Mouse (Mus musculus) thymus, postnatal 0 days (tissue): Measurements from ENCODE around the gene Emx1. TPM values are rescaled to one million over a fixed set of nuclear protein-coding genes. Genes with fewer than 3 reads are reported as not detected.

Experiments used
- DNase-seq: peaks from one replicate; pipeline ENCODE4 v3.0.0-alpha.2; 2015; ENCODE audit warnings: low spot score
- polyA plus RNA-seq: library from polyadenylated mRNA; unstranded; fragments of >200 nt; fragmentation: Nextera tagmentation; extraction: Ambion mirVana; gene quantifications from 2 replicates; pipeline ENCODE4 v1.2.1, GENCODE M21; 2015

The Emx1 gene
- polyA plus RNA-seq, 1 experiment from 2014 or later, result not detected

DNA sequence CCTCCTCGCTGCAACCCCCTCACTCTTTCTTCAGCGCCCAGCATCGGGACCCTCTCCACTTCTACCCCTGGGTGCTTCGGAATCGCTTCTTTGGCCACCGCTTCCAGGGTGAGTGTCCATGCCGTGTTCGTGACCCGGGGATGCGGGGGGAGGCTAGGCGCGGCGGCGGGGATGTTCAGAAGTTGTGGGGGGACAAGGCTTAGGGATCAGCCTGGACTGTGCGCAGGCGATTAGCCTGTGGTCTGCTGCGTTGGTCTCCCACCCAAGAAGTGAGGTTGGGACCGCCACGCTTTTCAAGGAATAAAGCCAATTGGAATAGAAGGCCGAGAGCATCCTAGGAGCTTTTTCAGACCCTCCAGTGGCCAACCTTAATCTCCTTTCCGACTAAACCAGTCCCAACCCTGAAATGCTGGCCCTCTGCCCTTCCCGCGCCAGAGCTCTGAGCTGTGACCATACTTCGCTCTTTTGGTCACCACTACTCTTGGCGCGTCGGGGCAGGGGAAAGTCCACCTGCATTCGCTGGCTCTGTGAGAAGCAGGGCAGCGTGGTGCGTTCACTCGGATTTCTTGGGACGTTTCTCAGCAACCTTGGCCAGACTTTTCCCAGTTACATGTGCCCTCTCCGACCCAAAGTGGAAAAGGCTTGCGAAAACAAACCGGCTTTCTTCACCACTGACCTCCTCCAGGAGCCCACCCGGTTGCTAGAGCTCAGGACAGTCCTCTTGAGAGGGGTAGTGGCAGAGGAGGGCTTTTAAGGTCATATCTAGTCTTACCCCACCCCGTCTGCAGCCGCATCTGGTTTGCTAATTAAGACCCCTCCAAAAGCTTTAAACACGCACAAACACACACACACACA lies 1.2 kb downstream of the Emx1 start:
- no peak for DNase-seq

DNA sequence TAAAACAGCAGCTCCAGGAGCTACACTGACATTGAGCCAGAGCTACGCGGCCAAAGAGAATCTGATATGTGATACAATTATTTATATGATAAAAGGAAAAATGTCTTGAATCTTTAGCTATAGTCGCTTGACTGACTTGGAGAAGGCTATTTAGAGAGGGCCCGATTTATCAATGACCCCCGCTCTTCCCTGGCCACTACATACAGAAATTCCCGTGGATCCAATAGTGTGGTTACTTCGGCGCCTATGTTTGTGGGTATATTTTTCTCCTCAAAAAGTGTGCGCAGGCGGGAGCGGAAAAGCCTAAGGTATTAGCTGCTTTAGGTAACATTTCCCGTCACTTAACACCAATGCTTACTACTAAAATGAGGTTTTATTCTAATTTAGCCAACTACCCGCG lies 2.1 kb downstream of the Emx1 start:
- DNase-seq, result no peak

DNA sequence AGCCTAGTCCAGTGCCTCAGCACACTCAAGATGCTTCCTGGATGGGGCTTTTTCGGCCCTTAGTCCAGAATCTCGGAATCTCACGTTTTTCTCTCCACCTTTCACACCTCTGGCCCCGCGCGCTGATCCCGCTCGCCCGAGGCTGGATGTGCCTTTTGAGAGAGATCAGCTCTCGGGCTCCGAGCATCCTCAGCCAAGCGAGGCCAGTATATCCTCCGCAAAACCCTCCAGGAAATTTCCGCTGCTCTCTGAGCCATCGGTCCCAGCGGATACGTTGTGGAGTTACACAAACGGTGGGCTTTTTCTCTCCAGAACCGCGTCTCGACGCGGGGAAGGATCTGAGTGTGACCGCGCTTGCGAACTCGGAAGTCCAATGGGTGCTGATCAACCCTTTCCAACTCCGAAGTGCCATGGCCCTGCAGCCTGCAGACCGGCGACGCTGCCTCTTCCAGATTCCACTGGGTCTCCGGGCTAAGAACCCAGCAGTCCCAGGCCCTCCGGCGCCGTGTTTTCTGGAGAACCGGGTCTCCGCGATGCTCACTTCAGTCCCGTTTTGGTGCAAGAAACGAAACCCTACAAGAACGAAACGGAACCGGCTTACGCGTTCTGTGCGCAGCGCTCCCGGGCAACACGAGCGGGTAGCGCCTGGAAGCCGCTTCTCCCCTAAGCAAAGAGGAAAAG lies 2.8 kb downstream of the Emx1 start:
- no peak for DNase-seq

DNA sequence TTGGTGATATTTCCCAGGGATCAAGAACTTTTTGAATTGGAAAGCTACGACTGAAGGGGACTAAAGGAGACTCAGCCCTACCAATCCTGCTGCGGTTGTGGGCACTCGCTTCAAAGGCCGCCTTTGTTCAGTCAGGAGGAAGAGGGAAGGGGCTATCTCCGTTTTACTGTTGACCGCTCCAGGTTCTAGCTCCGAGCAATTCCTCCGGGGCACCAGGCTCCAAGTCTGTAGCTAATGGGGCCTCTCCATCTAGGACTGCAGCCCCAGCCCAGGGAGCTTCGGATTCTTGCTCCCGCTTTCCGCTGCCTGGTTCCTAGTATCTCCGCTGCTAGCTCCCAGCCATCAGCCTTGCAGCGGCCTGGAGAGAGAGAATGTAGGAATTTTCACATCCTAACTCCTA lies 3.4 kb downstream of the Emx1 start:
- no peak for DNase-seq

DNA sequence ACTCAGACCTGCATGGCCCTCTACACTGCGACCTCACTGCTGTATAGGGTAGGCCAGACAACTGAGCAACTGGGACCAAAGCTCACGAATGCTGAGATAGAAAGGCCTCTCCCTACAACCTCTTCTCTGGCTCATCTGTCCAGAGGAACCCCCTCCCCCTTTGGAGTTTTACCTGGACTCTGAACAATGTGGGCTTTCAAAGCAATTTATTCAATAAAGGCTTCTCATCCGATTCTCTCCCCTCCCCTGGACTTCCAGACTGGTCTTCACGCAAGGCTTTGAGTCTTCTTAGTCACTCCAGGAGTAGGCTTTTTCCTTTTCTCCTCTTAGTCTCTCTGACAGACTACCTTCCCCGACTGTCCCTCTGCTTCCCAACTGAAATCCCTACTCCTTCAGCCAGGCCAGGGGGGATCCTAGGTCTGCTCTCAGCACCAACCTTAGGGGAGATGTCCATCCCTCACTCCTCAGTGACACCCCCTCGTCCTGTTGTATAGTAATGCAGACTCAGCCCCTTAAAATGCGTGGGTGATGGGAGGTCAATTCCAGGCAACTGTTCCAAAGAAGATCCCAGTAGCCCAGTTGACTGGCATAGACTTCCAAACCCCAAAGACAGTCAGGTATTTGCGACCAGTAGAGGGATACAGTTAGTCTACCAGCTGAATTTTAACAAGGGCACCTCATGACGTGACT lies 4.7 kb downstream of the Emx1 start:
- DNase-seq, result no peak

DNA sequence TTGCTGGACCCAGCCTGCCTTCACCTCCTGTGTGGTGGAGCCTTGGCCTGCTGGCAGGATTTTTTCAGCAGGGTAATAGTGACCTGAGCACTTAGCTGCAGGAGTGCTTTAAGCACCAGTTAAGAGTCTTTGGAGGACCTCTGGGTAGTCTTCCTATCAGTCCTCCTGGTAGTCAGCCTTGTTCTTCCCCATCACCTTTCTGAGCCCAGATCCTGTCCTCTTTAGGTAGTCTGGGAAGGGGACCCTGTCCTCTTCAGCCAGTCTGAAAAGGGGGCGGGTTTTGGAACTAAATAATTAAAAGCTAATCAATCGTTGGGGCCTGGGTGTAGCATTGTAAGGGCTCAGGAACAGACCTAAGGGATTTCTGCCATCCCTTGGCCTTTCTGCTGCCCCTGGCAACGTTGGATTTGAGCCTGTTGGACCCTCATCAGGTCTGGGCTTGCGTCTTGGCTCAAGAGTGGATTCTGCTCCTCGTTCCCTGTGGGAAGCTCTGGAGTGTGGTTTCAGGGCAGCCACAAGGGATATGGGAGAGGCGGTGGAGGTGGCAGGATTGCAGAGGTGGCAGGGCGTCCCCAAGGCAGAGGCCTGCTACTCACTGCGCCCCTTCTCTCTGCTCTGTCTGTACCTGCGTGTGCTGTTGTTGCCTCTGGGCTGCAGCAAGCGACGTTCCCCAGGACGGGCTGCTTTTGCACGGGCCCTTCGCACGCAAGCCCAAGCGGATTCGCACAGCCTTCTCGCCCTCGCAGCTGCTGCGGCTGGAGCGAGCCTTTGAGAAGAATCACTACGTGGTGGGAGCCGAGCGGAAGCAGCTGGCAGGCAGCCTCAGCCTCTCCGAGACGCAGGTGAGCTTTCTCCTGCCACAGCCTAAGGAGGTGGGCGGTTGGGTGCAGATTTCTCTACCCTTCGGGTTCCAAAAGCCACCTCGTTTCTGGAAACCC lies 6.4 kb downstream of the Emx1 start:
- DNase-seq, result peak; percentile 73

DNA sequence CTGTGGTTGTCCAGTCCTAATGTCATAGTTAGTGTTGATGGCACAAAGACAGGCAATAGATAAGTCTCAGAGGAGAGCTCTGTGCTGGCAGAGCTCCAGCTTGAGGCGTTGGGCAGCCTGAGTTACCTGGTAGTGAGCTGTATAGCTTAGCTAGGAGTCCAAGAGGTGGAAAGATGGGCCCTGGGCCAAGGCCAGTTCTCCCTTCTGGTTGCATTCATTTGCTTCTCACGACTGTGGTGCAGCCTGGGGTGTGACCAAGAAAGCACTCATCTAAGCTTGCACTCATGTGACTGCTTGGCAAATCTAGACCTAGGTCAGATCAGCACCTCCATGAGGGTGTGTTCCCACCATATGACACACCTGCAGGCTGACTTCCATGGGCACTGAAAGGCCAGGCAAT lies 10.7 kb downstream of the Emx1 start:
- no peak for DNase-seq

DNA sequence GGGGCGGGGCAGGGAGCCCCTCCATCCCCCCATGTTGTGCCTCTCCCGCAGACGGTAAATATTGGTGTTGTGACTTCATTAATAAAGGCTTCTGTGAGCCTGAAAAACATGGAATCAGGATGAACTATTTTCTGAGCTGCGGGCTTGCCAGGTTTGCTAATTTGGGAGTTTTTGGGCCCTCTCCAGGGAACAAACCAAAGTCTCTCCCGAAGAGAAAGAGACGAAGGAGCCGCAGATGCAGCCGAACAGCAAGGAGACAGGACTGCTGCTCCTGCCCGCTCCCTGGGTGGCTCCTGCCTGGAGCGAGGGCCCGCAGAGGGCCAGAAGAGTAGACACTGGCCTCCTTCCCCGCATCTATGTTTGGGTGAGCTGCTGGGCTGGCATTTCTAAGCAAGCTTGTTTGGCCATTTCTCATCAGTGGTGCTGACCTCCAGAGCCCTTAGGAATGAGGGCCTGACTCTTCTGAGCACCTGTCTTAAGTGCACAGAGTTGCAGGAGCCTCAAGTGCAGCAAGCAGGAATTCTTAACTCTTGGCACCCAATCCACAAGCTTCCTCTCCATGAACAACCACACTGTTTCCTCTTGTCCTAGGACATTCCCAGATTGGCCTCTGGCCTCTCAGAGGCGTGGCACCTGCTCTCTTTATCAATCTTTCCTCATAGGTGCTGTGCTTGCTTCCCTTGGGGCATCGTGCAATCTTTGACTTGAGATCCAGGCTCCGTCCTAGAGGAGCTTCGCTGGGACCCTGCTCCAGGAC lies 19.1 kb downstream of the Emx1 start:
- no peak for DNase-seq

DNA sequence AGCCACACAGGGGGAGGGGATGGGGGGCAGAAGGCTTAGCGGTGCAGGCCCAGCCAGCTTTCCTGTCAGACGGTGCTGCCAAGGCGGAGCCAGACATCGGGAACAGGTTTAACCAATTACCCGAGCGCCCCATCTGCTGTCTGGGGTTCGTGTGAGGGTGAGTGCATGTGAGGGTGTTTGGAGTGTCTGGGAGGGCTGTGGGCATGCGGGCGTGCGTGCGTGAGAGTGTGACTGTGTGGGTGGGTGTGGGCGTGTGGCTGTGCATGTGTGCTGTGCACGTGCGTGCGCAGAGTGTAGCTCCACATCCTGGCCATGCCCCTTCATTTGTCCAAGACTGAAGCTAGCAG lies 19.7 kb downstream of the Emx1 start:
- no peak for DNase-seq

DNA sequence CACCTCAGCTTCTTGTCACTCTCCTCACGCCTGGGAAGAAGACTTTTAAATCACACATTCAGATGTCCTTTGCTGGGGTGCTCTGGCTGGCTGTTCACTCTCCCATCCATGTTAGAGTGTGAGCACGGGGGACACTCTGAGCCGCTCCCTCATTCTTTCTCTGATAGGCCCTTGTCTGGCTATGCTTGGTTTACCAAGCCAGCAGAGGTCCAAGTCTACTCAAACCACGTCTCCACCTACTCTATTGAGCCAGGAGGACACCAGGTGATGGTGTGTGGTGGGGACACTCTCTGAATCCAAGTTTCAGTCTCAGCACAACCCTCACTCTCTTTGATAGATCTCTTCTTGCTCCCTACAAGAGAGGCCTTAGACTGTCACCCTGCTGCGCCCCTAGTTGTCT lies 20.1 kb downstream of the Emx1 start:
- no peak for DNase-seq

DNA sequence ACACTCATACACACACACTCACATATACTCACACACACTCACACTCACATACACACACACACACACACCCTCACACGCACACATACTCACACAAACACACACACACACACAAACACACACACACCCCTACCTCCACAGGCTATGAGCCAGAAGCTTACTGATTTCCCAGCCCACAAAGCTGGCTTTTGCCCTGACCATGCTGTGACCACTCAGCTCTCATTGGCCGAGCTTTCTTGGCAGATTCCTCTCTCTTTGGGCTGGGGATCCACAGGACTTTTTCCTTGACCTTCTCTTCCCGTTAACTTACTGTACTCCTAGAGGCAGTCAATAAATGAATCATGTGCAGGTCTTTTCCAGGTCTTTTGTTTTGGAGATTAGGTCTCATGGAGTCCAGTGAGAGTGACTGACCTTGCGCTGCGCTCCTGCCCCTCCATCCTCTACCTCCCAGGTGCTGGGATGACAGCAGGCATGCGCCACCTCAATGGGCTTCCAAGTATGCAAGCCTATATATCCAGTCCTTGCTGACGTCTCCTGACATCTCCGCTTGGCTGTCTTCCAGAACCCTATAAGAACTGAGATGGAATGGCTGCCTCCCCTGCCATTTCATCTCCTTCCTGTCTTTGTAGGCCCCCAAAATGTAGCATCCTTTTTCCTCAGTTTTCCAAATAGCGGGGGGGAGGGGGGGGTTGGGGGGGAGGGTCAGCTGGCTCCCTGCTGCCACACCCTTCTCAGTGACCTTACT lies 22.2 kb downstream of the Emx1 start:
- DNase-seq, result no peak

DNA sequence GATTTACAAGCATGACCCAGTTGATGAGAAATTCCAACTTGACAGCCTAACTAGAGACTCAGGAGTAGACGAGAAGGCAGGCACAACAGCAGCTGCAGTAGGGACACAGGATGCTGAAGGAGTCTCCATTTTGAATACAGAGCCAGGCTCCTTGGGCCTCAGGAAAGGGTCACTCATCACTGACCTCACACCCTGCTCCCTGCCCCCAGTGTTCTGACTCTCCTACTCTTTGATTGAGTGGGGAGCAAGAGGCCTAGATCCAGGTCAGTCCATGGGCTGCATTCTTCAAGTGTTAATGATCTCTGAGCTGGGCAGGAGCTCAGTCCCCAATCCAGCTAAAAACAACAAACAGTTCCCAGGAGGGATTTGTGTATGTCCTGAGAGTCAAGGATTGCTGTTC lies 23.4 kb downstream of the Emx1 start:
- DNase-seq, result no peak

DNA sequence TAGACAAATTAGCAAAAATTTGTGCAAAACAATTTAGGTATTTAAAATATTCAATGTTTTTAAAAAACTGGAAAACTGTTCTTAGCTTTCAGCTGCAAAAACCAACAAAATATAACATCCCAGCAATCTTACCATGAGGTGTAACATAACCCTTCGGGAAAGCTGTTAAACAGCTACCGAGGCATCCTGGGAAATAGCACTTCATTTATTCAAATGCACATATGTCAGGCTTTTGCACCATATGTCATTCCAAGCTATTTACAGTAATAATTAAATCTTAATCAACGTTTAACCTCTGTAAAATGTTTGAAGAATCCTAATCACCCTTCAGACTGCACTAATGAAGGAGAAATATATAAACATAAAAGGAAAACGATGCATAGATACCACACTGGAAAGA lies 31.0 kb downstream of the Emx1 start:
- no peak for DNase-seq

DNA sequence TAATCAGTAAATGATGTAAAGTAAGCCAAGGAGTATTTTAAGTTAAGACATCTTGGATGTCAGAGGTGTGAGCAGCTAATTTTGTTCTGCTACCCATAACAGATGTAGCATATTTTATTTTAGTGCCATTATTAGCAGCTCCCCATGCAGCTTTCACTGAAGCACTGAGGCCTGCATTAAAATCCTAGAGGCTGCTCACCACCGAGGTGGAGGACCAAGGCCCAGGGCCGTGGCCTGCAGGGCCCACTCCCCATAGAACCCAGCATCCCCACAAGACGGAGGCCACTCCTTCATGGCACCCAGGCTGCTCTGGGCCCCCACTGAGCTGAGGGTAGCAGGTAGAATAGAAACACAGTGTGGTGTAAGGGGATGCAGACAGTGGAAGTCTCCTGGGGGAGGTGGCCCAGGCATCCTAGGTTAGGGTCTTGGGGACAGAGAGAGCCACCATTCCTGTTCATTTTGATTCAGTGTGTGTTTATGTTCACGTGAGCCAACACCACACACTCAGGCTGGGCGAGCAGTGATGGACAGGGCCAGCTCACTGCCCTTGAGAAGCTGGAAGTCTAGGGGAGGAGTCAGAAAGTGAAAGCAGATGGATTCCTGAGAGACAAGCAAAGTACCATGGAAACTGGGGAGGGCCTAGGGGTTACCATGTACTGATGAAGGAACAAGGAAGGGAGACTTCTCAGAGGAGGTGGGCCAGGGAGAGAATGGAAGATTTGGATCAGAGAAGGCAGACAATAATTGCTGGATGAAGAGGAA lies 31.6 kb downstream of the Emx1 start:
- DNase-seq, result no peak

DNA sequence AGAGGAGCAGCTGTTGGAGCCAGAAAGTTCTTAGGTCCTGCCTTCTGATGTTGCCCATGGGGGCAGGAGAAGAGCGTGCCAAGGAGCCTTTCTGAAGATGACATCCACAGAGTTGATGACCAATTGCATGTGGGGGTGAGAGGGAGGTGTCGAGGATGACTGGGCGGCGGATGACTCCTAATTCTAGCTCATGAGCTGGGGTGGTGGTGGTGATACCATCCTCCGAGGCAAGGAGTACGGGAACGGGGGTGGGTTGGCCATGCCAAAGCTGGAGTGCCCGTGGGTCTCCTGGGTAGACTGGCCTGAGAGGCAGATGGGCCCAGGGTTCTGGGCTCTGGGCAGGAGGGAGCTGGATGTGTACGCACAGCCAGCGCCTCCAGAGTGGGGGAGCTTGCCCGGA lies 32.5 kb downstream of the Emx1 start:
- no peak for DNase-seq

DNA sequence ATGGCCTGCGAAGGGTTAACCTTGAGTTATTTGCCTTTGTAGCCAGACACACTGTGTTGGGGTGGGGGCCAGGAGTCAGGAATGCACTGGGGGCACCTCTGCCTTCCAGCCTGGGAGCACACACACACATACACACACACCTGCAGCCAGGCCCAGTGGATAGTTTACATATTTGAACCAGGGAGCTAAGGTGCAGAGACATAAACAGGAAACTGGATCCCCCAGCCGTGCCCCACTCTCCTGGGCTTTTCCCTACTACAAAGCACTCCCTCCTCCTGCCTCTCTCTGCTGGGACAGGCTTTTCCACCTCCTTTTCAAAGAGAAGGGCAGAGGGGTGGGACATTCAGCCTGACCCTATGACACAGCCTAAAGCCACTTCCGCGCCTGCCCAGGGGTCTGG lies 33.7 kb downstream of the Emx1 start:
- no peak for DNase-seq

DNA sequence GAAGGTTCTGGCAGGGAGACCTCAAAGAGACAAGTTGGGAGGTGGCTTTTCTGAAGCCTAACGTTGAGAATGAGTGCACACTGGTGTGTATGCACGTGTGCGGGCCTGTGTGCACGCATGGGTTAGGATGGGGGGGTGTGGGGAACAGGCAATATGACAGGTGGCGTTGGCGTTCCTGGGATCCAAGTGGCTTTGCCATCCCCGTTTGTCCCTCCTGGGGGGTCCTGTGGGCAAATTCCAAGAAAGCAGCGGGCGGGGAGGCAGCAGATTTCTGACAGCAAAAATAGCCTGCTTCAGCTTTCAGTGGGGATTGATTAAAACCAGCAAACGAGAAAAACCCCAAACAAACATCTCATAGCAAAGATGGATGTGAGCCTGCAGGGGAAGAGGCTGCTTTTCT lies 35.3 kb downstream of the Emx1 start:
- DNase-seq, result no peak

DNA sequence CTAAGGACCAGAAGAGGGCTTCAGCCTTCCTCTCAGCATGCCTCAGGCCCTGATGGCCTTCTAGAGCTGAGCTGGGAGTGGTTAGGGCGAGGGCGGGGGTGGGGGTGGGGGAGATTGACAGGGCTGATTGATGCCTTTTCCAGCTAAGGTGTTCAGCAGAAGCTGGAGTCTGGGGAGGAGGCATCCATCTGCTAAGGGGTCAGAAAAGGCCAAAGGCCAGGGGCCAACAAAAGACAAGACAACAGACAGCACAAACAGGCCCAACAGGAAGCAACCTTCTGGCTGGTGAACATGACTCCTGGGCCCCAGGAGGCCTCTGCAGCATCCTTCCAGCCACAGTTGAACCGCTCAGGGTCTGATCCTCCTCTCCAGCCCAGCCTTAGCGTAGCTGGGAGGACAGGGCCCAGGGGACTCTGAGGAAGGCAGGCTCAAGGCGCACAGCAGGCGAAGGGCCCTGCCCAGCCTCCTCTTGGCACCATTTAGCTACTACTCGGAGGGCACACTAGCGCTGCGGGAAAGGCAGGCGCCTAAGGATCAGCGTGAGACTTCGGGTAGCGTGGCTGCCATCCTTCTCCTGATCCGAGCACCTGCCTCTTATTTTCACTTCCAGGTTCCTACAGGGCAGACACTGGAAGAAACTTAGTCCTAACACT lies 36.4 kb downstream of the Emx1 start:
- no peak for DNase-seq

DNA sequence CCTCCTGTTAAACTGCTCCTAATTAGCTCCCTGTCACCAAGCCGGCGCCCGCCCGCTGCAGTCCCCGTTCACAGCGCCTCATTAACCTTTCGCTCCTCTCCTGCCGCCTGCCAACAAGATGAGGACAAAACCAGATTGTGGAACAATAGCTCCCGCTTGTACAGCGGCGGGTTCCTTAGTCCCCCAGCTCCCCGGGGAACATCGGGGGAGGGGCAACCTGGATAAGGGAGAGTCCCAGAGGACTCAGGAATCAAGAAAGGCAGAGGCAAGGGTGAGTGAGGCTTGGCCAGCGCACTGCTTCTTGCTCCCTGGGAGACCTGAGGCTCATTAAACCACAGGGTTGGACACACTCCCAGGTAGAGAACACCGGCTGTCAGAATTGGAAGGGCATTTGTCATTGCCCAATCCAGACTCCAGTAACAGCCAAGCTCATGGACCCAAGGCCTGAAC lies 37.2 kb downstream of the Emx1 start:
- no peak for DNase-seq
